Mouse (Mus musculus): ENCODE data around the gene Pgam2.

Gene Pgam2

DNA sequence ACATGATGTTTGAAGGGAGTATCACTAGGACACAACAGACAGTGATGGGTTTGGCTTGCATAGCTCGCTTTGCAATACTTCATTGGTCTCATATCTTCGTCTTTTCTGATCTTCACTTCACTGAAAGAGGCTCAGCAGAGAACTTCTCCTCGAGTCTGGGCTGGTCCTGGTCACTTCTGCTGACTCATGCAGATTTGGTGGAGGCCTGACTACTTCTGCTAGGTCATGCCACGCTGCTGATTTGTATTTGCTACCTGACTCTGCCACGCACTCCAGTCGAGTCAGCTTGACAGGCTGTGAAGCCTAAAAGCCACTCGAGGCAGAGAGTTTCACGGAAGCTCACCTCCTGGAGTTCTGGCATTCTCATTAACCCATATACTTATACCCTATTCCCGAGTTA is 4.4 kb upstream of the Pgam2 start:
- DNase-seq (ENCODE audit: low read depth, low spot score): no peak

DNA sequence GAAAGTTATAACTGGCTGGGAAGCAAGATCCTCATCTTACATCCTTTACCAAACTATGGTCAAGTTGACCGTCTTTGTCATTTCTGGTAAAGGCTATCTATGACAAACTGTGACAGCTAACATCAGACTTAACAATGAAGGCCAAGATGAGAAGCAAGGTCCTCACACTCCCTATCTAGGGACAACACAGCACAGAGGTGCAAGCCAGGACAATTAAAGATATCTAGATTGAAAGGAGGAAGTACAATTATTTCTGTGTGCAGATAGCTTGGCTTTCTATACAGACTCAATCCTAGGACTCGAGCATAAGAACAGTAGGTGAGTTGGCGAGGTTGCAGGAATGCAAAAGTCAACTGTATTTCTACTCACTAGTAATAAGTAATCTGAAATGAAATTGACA is 2.2 kb upstream of the Pgam2 start:
- no peak for DNase-seq (ENCODE audit: low read depth, low spot score)

DNA sequence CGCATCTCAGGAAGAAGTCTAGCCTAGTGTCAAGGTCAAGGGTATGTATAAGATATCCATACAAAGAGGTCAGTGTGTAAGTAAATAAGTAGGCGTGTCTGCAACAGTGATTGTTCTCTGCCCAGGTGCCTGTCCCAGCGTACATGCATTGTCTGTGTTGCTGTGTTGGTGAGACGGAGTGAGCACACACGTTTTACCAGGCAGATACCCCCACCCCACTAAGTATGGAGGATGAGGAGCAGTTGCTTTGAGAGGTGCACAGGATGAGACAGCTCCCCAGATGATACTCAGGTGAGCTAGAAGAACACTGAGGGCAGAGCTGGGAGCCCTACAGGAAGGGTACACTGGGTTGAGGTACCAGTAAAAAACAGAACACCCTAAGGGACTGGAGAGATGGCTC is 641 bp upstream of the Pgam2 start:
- DNase-seq (ENCODE audit: low read depth, low spot score): no peak

DNA sequence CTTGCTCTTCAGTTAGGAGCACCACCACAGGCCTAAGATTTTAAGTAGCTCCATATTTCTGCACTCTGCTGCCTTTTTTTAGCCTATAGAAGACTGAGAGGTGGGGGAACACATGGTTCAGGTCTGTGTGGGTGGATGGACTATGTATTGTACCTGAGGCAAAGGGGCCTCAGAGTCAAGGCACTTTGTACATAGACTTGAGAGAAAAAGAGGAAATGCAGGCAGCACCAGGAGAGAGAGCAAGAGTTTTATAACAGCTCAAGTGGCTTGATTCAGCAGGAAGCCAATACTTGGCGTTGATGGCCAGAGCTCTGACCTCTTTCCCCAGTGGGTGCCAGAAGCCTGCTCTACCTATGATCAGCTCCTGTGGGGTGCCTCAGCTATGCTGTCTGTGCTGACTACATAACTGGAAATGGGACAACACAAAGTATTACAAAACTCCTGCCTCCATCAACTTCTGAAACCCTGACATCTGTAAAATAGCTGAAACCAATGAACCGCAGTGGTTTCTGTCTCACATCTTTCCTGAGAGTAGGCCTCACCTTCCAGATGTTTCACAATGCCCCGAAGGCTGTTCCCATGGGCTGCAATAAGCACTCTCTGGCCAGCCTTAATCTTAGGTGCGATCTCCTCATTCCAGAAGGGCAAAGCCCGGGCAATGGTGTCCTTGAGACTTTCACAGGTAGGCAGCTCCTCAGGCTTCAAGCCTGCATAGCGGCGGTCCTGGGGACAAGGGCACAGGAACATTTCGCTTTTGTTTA is 896 bp downstream of the Pgam2 start:
- DNase-seq (ENCODE audit: low read depth, low spot score): no peak

DNA sequence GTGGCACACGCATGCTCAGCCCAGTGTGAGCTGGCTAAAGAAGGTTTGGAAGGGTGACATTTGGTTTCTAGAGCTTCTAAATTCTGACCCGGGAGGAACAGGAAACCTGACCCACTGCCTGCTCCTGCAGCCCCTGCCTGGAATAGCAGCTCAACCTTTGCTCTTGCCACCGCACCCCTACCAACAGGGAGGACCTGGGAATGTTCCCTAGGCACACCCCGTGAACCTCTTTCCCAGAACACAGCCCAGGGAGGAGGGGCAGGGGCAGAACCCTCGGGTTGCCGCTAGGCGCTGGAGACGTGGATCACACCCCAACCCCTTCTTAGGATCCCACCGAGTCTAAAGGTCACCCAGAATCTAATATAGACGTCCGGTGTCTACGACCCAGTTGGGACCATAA is 1.5 kb downstream of the Pgam2 start:
- DNase-seq (ENCODE audit: low read depth, low spot score): no peak

DNA sequence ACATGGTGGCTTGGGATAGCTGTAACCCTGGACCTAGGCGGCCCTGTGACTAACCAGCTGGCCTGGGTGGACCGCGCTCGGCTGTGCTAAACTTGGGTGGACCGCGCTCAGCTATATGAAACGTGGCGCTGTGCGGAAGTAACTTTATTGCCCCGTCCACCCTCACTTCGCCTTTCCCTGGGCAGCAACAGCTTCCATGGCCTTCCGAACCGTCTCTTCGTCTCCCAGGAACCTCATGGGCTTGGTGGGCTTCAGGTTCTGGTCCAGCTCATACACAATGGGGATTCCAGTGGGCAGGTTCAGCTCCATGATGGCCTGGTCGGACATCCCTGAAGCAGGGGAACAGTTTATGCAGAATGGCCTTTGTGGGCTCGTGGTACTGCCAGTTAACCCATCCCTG is 2.0 kb downstream of the Pgam2 start:
- DNase-seq (ENCODE audit: low read depth, low spot score): no peak

DNA sequence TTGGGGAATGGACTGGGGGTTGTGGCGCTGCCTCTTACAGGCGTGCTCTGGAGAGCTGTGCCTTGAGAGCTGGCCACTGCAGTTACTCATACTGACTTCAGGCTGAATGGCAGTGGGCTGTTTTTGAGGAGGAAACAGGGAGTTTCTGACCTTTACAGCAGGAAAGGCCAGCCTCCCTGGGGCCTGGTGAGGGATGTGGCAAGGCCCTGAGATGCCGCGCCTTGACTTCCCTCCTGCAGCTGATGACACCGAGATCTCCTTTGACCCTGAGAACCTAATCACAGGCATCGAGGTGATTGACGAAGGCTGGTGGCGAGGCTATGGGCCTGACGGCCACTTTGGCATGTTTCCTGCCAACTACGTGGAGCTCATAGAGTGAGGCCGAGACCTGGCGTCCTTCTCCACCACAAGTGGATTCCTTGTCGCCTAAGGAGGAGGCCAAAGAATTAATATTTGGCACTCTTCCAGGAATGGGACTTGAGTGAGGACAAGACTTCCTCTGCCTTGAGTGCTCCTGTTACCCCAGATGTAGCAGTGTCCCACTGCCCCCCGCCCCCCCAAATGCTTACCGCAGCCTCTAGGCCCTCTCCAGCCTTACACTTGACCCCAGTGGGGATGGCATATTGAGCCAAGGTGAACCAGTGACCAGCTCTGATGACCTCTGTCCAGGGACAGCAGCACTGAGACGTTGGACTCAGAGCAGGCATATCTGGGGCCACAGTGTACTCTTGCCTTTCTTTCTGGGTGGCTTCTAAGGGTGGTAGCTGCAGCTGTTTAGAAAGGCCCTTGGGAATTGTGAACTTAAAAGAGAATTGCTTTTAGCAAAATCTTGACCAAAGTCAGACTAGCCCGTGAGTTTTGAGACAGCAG is 3.7 kb downstream of the Pgam2 start:
- DNase-seq (ENCODE audit: low read depth, low spot score): no peak

DNA sequence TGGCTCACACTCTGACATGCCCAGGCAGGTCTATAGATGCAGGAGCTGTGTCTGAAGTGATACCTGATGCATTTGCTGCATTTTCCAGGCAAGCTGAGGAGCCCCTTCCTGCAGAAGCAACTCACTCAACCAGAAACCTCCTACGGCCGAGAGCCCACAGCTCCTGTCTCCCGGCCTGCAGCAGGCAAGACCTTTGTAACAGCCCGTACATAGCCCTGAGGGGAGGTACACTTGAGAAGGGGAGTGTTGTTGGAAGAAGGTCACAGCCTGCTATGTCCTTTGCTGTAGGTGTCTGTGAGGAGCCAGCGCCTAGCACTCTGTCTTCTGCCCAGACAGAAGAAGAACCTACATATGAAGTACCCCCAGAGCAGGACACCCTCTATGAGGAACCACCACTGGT is 5.6 kb downstream of the Pgam2 start:
- DNase-seq (ENCODE audit: low read depth, low spot score): no peak

DNA sequence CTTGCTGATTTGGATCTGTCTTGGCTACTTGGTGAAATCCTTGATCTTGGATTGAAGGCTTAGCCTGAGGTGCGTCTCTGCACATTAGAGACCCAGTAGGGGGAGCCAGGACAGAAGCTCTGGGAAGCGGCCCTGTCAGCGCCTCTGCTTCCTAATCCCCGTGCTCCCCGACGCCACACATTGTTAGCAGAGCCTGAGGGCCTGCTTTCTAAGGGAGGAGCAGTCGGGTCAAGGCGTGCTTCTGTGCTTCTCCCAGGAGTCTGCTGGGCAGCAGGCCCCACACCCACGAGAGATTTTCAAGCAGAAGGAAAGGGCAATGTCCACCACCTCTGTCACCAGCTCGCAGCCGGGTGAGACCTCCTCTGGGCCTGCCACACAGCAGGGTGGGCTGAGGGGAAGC is 6.2 kb downstream of the Pgam2 start:
- DNase-seq (ENCODE audit: low read depth, low spot score): no peak

DNA sequence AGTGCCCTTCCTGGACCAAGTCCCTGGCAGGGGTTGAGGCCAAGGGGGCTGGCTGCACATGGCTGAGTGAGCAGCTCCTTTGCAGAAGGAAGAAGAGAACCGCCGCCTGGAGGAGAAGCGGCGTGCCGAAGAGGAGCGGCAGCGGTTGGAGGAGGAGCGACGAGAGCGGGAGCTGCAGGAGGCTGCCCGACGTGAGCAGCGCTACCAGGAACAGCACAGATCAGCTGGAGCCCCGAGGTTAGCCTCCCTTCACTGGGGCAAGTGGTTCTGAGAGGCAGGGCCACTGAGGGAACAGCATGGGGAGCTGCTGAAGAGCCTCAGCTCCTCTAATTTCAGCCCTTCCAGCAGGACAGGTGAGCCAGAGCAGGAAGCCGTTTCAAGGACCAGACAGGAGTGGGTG is 6.6 kb downstream of the Pgam2 start:
- DNase-seq (ENCODE audit: low read depth, low spot score): no peak

DNA sequence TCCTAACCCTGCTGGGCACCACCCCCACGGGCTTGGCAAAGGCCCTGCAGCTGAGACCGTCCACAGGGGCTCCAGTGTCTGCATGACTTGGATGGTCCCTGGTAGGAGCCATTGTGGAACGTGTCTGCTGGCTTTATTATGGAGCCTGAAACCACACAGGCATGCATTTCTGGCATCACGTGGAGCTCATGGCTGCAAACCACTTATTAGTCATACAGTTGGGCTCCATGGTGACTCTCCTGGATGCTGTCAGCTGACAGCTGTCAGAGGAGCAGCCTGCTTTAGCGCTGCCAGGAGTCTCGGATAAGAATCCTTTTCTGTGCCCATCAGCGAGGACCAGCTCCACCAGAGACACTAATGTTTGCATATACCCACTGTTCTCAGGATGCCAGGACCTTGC is 7.8 kb downstream of the Pgam2 start:
- DNase-seq (ENCODE audit: low read depth, low spot score): no peak

DNA sequence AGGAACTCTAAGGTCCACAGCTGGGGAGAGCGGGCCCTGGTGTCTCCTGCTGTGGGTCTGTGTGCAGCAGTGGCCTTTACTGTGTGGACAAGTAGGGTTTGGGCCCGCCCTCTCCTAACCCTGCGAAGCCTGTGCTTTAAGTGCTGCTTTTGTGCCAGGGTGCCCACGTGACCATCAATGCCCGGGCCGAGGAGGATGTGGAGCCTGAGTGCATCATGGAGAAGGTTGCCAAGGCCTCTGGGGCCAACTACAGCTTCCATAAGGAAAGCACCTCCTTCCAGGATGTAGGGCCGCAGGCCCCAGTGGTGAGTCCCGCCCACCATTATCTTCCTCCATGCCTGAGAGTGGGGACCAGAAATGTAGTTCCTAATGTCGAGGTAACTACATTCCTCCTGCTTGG is 8.2 kb downstream of the Pgam2 start:
- no peak for DNase-seq (ENCODE audit: low read depth, low spot score)

DNA sequence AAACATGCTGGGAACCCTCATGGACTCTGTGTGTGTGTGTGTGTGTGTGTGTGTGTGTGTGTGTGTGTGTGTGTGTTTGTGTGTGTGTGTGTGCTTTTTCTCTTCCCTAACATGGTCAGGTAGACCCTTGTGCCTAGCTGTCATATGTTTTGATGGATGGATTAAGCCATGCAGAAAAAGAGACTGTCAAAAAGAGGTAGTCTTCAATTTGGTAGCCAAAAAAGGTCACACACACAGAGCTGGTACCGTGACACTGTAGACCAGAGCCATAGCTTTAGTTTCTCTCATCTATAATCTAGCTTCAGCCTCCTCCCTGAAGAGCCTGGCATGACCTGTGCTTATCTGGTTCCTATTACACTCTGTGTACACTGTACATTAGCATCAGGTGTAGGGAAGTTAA is 13.1 kb downstream of the Pgam2 start:
- DNase-seq (ENCODE audit: low read depth, low spot score): no peak

DNA sequence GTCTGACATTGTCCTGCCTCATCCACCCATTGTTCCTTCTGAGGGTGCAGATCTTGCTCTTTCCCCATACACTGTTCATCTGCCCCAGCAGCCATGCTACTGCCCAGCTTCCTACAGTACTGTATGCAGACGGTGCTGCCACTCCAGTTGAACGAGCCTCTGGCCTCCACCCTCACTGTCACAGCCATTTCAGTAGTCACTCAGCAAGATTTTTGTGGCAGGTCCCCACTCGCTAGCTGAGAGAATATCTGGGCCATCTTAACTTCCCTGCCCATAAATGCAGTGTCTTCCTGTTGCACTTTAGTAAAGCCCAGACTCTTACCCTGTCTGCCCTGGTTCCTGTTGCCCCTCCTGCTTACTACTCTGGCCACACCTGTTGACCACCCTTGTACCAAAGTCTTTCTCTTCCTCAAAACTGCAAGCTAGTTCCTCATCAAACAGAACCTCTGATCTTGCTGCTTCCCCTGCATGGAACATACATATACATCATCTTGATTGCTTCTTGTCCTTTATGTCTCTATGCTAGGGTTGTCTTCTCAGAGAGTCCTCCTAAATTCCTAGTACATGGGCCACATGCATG is 13.7 kb downstream of the Pgam2 start:
- peak; percentile 21 for DNase-seq (ENCODE audit: low read depth, low spot score)

DNA sequence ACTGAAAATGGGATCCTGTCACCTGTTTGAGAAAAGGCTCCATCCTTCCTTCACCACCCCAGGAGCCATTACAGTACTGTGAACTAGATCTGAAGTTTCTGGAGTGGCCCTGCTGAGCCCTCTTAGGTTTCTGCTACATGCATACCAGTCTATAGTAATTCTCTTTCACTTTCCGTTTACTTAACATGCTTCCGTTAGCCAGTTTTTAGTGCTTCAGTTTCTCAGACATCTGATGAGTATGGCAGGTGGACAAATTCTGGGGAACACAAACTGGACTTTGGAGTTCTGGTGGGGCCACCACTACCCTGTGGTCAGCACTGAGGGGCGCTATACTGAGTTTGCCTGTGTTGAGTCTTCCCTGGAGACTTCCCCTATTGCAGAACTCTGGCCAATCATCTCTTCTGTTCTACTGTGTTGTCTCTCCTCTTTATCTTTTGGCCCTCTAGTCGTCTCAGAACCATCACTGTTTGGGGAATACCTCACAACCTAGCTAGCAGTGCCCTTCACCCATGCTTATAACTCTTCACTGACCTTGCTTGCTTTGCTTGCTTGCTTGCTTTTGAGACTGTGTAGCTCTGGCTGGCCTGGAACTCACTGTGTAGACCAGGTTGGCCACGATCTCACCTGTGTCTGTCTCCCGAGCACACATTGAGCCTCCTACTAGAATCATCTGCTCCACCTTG is 14.3 kb downstream of the Pgam2 start:
- DNase-seq (ENCODE audit: low read depth, low spot score): peak; percentile 63

DNA sequence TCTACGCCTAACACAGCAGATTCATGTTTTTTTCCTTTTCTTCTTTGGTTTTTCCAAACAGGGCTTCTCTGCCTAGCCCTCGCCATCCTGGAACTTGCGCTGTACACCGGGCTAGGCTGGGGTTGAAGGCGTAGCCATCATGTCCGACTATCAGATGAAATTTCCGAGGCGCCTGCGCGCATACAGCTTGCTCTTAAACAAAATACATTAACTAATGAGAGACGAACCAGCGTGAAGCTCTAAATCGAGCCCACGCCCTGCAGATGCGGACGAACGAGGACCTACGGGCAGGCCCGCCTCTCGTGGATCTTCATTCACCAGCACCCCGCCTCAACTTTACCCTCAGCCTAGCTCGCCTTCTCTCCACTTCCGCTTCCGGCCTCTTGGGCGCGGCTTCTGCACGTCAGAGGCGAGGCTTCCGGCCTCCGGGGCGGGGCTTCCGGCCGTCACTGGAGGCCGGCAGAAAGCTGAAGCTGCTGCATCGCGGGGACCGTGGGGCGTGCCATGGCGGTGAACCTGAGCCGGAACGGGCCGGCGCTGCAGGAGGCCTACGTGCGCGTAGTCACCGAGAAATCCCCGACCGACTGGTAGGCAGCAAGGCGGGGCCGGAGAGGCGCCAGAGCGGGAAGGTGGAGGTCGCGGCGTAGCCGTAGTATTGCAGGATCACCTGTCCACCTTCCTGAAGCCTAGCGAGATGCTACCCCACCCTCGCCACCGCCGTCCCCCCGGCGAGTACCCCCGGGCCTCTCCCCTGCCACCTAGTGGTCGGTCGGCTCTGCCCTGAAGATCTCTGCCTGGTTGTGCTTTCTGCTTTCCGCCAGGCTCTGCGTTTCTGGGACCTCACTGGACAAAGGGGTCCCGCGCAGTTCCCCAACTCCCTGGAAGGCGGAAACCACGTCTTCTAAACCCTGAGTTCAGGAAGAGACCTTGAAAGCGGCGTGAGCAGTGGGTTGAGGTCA is 15.2 kb downstream of the Pgam2 start, which contains the start of gene Dbnl:
Gene Dbnl, plus strand, starts transcription at position 433 of the 959 bp plus-strand sequence.
- DNase-seq (ENCODE audit: low read depth, low spot score): peak; percentile 99

DNA sequence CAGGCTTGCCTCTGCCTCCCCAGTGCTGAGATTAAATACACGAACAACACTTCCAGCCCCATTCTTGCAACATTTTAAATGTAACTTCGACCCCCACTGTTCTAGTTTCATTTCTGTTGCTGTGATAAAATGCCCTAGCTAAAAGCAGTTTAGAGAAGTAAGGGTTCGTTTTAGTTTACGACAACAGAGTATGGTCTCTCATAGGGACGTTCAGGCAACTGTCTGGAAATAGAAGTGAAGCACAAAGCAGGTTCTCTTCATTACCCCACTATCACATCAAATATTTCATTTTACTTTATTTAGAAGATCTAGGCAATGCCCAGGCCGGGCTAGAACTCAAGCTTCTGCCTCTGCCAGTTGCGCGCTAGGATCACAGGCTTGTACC is 15.9 kb downstream of the Pgam2 start:
- no peak for DNase-seq (ENCODE audit: low read depth, low spot score)

DNA sequence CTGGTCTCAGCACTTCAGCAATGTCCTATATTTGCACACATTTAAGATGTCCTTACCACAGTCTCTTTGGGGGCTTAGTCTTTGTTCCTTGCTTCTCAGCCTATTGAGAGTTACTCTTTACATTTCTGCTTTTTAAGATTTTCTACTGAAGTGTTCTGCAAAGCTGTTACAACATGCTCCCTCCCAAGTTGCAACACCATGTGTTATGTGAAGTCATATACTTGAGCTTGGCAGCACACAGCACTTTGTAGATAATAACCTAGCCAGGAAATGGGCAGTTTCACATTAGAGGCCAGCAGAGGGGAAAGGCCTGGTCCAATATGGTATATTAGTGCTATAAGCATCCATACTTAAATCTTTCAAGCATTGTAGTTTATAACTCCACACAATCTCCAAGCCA is 17.8 kb downstream of the Pgam2 start:
- DNase-seq (ENCODE audit: low read depth, low spot score): no peak

DNA sequence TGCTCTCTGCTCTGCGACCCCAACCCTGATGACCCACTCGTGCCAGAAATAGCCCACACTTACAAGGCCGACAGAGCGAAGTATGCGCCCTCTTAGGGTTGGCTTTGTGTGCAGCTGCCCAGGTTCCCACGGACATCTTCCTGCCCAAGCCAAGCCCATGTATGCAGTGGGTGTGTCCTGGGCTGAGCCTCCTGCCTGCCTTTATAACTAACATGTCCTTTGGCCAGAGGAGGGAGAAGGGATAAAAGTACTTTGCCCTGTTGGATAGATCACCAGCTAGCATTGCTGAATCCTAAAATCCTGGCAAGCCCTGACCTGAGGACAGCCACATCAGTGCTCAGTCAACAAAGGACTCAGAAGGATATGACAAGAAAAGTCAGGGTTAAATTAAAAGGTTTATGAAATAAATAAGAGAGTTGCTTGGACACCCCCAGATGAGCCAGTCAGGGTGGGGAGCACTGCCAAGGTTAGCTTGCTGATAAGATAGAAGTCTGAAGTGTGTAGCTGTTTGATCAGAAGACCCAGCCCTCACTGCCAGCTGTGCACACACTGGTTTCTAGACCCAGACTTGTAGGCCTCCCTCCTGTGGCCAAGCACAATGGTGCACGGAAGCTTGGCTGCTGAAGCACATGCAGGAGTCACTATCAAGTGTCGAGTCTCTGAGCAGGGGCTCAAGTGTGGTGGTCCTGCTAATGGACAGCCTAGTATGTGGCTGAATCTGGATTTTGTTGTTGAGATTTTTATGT is 21.2 kb downstream of the Pgam2 start:
- peak; percentile 28 for DNase-seq (ENCODE audit: low read depth, low spot score)

DNA sequence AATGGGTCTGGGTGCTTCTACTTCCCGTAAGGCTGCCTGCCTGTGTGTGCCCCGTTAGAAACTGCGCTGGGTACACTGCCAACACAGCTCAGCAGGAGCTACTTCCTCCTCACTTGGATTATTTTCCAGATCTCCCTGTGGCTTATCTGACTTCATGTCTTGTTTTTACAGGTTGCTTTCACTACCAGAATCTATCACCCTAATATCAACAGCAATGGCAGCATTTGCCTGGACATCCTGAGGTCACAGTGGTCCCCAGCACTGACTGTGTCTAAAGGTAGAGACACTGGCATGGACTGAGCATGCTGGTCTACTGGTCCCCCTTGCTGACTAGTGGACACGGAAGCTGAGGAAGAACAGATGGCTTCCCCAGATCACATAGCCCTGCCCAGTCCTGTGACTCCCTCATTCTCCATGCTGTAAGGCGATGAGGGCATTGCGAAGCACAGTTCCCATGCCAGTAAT is 23.5 kb downstream of the Pgam2 start:
- DNase-seq (ENCODE audit: low read depth, low spot score): no peak

Data from CD4-positive, CD25-positive, alpha-beta regulatory T cell, adult 2 months (primary cell).